Mouse (Mus musculus) adrenal gland, postnatal 4 days (tissue): ENCODE data around the gene Man1c1. TPM values are rescaled to one million over a fixed set of nuclear protein-coding genes. Genes with fewer than 3 reads are reported as not detected.

Experiments
- DNase-seq, 2 experiments: peaks; one replicate each; pipeline ENCODE4 v3.0.0; 2021 to 2022; ENCODE audit warnings: low spot score in 2 of 2, mixed read lengths in 2 of 2
- total RNA-seq, 2 experiments: library from RNA; stranded (reverse); gene quantifications; 2 replicates each; pipeline ENCODE4 v1.2.3; 2021

Gene Man1c1
- total RNA-seq, 2 experiments from 2014 or later: 28.6 to 29.6 TPM

- no peak for DNase-seq
Observed at GRCm38 (mm10) chr4:134644410-134644809, 59.7 kb downstream of the Man1c1 start.

DNA sequence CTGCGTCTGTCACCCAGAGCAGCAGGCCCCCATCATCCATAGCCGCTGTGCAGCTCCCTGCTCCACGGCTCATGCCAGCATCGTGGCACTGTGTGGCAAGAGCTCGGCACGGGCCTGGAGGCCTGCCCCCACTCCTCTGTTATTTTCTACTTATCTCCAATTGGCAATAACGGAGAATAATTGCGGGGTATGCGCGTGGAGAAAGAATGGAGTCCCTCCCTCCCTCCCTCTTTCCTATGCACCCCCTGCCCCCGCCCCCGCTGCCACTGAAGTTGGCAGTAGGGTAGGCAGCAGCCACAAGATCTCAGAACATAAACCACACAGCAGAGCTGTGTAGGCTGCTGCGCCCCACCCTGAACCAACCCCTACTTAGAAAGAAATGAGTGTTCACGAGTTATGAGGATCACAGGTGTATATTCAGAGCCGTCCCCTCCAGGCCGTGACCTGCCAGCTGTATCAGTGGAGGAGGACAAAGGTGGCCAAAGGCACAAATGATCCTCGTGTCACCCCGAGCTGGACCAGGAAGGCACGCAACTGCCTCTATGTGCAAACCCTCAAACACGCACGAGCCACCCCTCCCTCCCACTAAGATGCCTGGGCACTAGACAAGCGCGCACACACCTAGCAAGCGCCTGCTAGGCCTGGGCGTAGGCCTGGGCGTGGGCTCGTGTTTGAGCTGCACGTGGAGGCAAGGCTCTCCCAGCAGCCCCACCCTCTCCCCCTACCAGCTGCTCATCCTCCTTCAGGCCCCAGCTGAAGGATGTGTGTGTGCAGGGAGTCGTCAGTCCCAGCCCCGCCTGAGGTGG, 62.2 kb downstream of the Man1c1 start:
- DNase-seq: no peak

- DNase-seq: no peak
Observed at GRCm38 (mm10) chr4:134639325-134639724, 64.8 kb downstream of the Man1c1 start.

- no peak for DNase-seq
Observed at GRCm38 (mm10) chr4:134638111-134638550, 66.0 kb downstream of the Man1c1 start.

DNA sequence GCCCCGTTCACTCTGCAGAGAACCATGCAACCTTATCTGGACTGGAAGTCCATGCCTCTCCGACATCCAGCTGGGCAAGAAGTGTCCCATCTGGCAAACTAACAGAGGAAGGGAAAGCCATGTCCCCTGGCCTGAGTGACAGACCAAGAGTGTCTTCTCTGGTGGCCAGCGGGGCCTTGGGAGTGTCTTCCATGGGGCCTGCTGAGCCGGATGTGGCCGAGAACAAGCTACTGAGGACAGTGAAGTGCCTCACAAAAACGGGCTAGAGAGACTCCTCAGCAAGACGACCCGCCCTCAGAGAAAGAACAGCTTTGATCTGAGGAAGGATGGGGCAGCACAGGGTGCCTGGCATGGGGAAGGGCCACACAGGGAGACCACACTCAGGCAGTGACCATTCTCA, 67.7 kb downstream of the Man1c1 start:
- DNase-seq: no peak

- DNase-seq: no peak
Observed at GRCm38 (mm10) chr4:134634001-134634400, 70.1 kb downstream of the Man1c1 start.

- DNase-seq: no peak
Observed at GRCm38 (mm10) chr4:134632131-134632711, 71.9 kb downstream of the Man1c1 start.

DNA sequence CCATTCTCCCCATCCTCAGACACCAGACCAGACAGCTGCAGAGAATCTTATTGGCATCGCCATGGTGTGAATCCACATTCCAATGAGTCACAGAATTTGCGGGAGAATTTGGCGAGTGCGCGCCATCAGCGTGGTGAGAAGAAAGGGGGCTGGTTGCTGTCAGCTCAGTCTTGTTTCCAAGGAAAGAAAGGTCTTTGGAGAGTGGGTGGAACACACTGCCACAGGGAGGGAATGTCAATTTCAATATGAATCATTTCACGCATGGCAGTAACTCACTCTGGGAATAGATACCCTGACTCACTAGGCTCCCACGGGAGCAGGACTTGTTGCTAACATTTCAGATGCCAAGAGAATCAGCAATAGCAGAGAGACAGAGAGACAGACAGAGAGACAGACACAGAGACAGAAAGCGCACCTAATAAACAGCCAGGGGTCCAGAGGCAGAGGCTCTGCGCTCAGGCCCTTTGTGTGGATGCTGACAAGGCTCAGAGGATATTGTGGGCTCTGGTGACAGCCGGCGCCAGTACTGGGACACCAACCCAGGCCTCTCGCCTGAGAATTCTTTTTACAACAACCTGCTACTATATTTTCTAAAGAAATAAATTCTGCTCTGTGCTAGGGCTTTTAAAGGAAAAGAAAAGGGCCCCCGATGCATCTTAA, 72.5 kb downstream of the Man1c1 start:
- DNase-seq: no peak

GRCm38 (mm10) chr4:134628575-134629384, 75.3 kb downstream of the Man1c1 start:
- DNase-seq: no peak

- no peak for DNase-seq
Observed at GRCm38 (mm10) chr4:134628058-134628457, 76.0 kb downstream of the Man1c1 start.

GRCm38 (mm10) chr4:134626883-134627282, 77.2 kb downstream of the Man1c1 start:
- DNase-seq: no peak

- no peak for DNase-seq
Observed at GRCm38 (mm10) chr4:134626350-134626749, 77.7 kb downstream of the Man1c1 start.

DNA sequence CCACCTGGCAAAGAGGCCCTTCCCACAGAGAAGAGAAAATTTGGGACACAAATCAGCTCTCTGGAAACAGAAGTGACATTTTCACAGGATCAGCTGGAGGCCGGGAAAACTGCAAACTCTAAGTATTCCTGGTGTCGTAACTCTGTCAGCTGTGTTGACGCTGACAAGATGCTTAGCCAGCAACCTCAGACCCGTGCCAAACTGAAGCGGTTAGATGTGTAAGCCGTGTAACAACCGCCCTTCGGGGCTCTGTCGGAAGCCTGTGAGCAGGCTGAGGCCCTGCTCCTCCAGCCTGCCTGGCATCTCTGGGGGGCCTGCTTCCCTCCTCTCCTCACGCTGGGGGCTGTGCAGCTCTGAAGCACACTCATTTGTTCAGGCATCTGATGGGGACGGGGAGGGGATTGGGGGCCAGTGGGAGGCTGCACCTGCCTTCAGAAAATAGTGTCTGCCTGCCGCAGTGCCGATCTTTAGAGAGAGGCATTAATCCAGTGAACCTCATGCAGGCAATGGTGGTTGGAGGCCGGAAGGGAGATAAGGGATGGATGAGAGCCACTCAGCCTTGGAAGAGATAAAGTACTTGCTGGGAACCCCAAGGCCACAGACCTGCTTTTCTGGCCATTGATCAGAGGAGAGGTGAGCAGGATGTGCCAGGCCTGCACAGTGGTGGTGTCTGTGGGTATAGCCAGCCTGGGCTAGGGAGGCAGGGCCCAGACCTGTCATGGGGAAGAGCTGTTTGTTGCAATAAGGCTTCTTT, 79.8 kb downstream of the Man1c1 start:
- DNase-seq: no peak

- DNase-seq: no peak
Observed at GRCm38 (mm10) chr4:134621695-134622094, 82.4 kb downstream of the Man1c1 start.

DNA sequence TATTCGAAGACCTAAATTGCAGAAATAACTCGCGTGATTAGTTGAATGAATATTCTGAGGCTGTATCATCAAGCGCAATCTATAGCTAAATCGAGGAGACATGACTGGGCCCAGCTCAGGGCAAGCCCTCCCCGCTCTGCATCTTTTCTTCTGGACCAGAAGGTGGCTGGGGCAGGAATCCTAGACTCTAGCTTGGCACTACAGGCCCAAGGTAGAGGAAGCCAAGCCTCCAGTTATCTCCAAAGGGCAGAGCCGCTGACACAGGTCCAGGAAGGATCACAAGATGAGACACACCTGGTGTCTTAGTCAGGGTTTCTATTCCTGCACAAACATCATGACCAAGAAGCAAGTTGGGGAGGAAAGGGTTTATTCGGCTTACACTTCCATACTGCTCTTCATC, 83.8 kb downstream of the Man1c1 start:
- no peak for DNase-seq

DNA sequence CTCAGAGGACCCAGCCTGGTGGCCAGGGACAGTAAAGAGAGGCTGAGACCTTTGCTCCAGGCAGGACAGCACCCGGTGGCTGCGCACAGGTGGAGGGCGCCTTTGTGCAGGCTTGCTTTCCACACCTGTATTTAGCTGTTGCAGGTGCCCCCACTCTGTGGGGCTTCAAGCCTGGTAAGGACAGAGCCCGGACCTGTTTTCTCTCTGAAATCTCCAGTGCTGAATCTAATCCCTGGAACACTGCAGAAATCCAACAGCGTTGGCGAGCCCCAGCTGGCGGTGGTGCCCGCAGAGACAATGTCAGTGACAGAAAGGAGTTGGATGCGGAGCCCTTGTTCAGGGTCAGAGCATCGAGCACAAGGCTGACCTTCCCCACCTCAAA, 84.6 kb downstream of the Man1c1 start:
- no peak for DNase-seq

DNA sequence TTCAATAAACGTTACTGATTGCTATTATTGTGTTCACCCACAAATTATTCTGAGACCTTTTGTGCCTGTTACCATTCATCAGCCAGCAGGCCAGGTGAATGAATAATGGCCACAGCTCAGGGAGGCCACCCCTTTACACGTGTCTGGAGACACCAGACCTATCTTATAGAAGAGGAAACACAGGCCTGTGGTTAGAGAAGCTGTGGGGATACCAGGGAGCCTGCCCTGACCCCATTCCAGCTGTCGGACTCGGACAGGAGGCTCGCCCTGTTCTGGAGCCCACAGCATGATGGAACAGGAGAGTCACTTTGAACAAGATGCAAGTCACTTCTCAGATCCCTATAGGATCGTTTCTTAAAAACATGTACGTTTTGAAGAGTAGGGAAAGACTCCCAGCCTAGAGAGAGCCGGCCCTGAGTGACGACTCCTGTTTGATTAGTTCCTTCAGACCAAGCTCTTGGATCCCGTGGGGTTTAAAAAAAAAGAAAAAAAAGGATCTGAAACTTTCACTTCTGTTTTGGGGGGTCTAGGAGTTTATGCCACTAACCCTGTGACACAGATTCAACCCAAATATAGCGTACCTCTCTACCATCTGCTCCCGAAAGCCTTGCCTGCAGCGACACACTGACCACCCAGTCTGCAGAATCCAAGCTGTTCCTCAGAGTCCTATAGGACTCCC, 85.1 kb downstream of the Man1c1 start:
- no peak for DNase-seq

DNA sequence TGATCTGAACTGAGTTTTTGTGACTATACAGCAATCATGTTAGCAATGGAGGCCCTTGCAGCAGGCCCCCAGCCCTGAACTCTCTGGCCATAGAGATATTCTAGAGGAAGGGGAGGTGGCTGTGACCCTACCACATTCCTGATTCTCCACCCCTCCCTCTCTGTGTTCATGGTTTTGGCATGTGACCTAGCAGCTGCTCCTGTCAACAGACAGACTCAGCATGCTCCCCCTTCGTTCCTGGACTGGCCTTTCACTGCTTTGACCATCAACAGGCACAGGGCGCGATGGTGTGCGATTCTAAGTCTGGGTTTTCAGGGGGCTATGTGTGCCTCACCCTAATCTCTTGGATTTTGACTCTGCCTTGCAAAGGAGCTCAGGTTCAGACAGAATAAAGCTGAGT, 86.3 kb downstream of the Man1c1 start:
- no peak for DNase-seq

DNA sequence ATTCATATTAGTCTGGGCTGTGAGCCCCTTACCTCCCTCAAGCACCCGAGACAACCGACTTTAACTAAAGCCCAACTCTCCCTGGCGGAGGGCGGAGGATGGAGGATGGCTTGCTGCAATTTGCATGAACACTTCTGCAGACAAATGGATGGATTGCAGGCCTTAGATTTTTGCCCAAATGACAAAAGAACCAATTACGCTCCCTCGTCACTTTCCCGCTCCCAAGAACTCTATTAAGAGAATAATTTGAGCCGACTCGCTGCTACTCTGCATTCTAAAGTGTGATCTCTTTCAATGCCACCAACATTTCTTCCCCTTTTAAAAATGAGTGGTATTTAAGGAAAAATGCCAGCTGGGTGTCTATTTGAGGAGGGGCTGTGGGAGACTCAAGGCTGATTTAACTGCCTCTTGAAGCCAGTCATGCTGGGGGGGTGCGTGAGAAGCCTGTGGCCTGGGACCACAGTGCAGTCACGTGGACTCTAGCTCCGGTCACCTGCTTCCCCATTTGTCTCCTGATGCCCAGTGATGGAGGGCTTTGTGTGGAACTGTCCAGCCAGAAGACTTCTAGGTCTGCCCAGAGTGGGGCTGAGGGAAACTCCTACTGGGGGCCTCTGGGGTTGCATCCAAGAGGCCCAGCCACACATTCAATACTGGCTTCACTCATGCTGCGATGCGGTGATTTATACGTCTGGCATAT, 88.0 kb downstream of the Man1c1 start:
- no peak for DNase-seq
